Mouse (Mus musculus) mammary gland, adult 2 months (tissue): Measurements from ENCODE around the gene Cabcoco1. TPM values are rescaled to one million over a fixed set of nuclear protein-coding genes. Genes with fewer than 3 reads are reported as not detected.

Experiments
- polyA plus RNA-seq: library from polyadenylated mRNA; depleted of rRNA; stranded (reverse); fragments of >200 nt; gene quantifications from 2 replicates; pipeline ENCODE4 v1.2.3, GENCODE M21; 2012; ENCODE audit warnings: low replicate concordance; rRNA removed

Gene Cabcoco1
- 0.11 TPM in 1 of 2 replicates, not detected in the other for polyA plus RNA-seq

GRCm38 (mm10) chr10:68541139-68541942, at the start of gene Cabcoco1:
Gene Cabcoco1, minus strand, starts transcription at chr10:68541896.

Other genes starting within 250 kb of the Cabcoco1 start
- 1.6 and 2.3 TPM in 2 replicates for gene Tmem26, start 181.8 kb upstream of the Cabcoco1 start, polyA plus RNA-seq